Mouse (Mus musculus) thymus, adult 2 months (tissue): Measurements from ENCODE around the gene Atmin.

Experiments
- CTCF ChIP-seq: fragments of 200-500 bp; IDR thresholded peaks from 2 replicates; pipeline ENCODE4 v1.5.1; 2012; ENCODE audit warnings: mild to moderate bottlenecking, control low read depth, low read length, moderate library complexity, borderline replicate concordance; ENCODE audit not compliant: control insufficient read depth, poor library complexity, insufficient read depth; ENCODE audit errors: extremely low read depth
- POLR2A ChIP-seq: fragments of 200-500 bp; IDR thresholded peaks from 2 replicates; pipeline ENCODE4 v1.6.1; 2012; ENCODE audit warnings: mild to moderate bottlenecking, low read length, control low read depth, moderate library complexity; ENCODE audit not compliant: control insufficient read depth, poor library complexity, insufficient read depth; ENCODE audit errors: extremely low read depth

GRCm38 (mm10) chr8:116934976-116935375 lies 8.2 kb upstream of the Atmin start:
- TF ChIP-seq POLR2A (no peak), CTCF (no peak)
